Mouse (Mus musculus): Measurements from ENCODE around the gene Atp5d. TPM values are rescaled to one million over a fixed set of nuclear protein-coding genes. Genes with fewer than 3 reads are reported as not detected.

Atp5d gene
- total RNA-seq, 2 experiments from 2014 or later, result 1,058 to 1,125 TPM

DNA sequence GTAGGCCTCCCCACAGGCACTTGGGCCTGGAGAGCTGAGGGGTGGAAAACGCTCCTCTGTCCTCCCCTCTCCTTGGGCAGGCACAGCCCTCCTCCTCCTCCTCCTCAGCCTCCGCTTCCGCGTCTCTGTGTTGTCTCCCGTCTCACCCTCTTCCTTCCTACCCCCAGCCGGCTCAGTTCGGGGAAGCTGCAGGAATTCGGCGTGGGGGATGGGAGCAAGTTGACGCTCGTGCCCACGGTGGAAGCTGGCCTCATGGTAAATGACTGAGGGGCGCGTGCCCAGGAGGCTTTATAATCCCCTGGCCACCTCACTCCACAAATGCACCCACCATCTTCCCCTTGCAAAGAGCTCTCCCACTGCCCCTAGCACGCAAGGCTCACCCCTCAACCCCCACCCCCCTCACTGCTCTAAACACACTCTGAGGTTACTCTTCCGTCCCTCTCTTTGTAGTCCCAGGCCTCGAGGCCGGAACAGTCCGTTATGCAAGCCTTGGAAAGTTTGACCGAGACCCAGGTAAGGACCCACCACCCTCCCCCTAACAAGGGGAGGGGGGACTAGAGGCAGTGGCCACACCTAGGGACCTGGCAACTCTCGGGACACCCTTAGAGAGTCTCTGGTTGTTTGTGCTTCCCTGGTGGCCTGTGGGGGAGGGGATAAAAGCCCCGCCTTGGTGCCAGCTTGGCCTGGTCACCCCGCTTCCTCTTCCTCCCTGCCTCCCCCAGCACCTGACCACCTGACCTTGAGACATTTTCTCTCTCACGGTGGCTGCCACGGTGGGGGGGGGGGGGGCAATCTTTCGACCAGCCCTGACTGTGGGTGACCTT is 13.0 kb downstream of the Atp5d start:
- intact Hi-C loops (cut with DNase I), result no loop called here
- DNase-seq, result peak; percentile 82 to 83

DNA sequence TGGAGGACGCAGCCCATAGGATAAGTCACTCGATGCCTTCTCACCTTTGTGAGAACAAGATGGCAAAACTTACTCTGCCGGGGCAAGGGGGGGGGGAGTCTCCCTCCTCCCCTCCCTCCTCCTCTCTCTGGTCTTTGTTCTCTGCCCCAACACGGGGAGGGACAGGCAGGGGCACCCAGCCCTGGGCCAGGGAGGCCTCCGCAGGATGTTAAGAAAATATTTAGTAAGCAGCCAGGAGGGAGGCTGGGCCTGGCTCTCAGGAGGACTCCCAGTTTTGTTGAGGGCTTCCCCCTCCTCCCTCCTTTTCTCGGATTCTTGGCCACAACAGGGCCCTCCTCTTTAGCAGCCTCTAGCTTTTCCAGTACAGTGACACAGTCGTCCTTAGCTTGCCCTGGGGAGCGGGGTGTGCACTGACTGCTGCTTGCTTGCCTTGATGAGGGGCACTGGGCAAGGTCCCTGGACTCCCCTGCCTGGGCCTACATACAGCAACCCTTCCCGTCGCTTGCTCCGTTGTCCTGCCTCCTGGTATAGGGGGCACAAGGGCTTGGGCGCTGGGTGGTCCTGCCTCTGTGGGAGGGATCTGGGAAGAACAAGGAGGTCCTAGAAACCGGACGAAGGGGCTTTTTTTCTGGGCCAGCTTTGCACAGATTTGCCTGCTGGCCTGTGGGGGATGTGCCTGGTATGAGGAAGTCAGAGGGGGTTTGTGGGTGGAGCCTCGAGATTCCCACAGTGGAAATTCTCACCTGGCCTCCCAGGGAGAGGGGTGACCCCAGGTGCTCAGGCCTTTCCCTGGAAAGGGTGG is 13.8 kb downstream of the Atp5d start:
- intact Hi-C loops (cut with DNase I), result no loop called here
- DNase-seq, result peak; percentile 76 to 82

DNA sequence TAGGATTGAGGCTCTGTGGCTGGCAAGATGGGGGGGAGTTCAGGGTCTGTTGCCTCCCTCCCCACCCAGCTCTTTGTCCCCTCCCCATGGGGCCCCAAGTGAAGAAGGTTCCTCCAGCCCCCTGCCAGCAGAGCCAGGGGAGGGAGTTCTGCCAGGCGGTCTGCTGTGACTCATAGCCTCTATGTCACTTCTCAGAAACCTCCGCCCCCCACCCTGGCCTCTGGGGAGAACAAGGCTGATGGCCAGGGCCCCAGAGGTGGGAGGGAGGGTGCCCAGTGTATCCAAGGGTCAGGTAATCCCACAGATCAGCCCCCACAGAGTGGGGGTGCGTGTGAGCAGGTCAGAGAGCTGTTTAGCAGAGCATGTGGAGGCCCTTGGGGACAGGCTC is 14.4 kb downstream of the Atp5d start:
- intact Hi-C loops (cut with DNase I), result no loop called here

DNA sequence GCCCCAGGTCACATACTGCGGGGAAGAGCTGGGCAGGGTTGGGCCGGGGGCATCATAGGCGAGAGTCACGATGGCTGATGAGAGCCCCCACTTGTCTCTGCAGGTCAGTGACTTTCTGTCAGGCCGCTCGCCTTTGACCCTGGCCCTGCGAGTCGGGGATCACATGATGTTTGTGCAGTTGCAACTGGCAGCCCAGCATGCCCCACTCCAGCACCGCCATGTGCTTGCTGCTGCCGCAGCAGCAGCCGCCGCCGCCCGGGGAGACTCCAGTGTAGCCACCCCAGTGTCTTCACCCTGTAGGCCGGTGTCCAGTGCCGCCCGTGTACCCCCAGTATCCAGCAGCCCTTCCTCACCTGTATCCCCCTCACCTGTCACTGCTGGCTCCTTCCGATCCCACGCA is 15.3 kb downstream of the Atp5d start:
- intact Hi-C loops (cut with DNase I), result no loop called here
- DNase-seq, result no peak

More for the DNA sequence above, 14.4 kb downstream of the Atp5d start:
- DNase-seq, result peak; percentile 67 to 78

DNA sequence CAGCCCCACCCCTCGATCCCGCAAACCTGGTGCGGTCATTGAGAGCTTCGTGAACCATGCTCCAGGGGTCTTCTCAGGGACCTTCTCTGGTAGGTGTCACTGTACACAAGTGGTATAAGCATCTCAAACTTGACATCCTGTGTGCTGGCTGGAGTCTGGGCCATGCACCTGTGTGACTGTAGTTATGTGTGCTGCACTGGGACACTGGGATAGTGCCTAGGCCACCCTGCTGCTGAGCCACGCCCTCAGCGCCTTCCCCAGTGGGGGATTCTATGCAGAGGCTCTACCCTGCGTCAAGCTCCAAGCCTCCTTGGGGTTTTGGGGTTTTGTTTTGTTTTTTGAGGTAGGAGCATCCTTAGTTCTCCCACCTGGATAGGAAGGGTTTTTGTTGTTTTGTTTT is 16.0 kb downstream of the Atp5d start:
- no peak for DNase-seq
- intact Hi-C loops (cut with DNase I), result no loop called here

DNA sequence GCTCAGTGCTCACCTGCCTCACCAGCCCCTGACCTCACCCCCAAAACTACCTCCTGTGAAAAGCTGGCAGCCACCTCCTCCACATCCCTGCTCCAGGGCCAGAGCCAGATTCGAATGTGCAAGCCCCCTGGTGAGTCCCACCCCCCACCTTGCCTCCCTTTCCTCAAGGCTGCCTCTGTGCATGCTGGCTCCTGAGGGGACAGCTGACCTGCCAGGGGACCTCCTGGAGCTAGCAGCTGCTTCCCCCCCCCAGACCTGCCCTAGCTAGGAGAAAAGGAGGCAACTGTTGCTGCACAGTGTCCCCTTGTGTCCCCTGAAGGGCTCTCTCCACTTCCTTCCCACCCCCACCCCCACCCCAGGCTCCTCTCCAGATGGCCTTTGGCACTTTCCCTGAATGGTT is 16.8 kb downstream of the Atp5d start:
- intact Hi-C loops (cut with DNase I), result no loop called here
- DNase-seq, result no peak

DNA sequence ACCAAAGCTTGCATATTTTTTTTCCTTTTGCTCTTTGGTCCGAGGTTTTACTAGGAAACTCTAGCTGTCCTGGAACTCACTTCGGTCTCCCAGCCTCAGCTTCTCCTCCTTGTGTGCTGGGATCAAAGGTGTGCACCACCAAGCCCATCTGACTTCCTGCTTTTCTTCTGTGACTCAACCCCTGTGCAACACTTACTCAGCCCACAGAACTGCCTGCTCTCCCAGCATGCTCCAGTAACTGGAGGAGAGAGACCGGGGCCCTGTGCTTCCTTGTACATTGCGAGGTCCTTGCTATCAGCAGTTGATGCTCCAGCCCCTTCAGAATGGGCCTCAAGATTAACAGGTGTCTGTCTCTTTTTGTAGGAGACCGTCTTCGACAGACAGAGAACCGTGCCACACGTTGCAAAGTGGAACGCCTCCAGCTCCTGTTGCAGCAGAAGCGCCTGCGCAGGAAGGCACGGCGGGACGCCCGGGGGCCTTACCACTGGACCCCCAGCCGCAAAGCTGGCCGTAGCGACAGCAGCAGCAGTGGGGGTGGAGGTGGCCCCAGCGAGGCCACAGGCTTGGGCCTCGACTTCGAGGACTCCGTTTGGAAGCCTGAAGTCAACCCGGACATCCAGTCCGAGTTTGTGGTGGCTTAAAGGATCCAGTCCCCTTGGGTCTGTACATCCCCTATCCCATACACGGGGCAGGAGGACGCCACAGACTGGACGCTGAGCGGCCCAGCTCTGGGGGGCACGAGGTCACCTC is 17.7 kb downstream of the Atp5d start:
- no peak for DNase-seq
- intact Hi-C loops (cut with DNase I), result no loop called here

DNA sequence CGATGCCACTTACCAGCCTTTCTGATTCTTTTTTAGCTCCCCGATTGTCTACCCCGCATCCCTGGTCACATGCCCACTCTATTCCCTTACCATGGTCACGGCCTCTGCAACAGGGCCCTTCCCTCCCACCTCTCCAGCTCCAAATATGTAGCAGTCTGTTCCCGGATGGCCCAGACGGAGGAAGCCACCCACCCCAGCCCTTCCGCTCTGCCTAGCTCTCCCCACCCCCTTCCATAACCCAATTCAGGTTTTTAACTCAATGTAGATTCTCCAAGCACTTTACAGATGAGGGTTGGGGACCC is 18.3 kb downstream of the Atp5d start:
- intact Hi-C loops (cut with DNase I), result no loop called here
- DNase-seq, result peak; percentile 57 to 62

DNA sequence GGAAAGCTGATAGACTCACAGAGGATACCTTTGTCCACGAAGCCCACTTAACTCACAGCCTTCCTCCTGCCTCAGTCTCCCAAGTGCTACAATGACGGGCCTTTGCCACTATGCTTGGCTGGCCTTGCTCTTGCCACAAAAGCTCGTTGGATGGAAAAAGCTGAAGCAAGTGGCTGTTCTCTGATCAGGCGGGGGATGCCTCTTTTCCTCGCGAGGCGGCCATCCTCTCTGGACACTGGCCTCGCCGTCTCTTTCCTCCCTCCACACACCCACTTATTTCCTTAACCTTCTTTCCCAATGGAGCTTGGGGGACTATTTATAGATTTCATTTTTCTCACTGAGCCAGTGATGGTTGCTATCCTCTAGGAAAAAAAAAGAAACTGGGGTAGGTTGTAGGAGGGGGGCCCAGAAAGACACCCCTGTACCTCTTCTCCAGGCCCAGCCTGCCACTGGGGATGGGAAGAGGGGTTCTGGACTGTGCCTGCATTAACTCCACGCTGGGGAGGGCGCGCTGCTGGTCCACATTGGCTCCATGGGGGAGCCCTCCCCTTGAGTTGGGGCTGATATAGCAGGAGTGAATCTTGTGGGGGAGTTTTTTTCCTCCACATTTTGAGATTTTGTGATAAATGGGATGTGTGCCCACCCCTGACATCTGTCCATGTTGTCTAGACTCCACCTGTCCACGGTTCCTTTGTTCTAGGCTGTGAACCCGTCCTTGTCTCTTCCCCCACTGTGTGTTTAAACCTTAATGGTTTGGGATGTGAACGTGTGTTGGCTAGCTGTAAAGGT is 18.9 kb downstream of the Atp5d start:
- no peak for DNase-seq
- intact Hi-C loops (cut with DNase I), result no loop called here

DNA sequence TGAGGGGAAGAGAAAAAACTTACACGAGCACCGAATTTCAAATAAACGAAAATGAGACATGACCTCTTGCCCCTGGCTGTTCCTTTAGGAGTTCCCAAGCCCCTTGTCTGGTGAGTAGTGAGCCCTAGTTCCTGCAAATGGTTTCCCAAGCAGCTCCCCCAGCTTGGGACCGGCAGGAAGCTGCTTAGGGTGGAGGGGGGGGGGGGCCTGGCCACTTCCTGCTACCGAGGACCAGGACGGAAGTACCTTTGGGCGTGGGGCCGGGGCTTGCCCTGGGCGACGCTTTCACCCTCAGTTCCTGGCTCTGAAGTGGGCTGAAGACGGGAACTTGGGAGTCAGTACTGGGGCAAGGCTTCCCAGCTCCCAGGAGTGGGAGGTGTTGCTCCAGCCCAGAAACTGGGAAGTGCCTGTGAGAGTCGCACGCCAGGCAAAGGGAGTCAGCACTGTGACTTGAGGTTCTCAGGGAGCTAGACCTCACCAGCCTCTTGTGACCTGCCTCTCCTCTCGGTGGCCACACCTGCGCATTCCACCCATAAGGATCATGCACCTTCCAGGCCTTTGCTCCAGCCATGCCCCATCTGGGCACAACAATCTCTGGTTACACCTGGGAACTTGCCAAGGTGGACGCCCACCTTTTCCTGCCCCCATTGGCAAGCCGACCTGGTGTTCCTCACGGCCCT is 20.0 kb downstream of the Atp5d start:
- DNase-seq, result peak; percentile 79 to 85
- intact Hi-C loops (cut with DNase I), result no loop called here

DNA sequence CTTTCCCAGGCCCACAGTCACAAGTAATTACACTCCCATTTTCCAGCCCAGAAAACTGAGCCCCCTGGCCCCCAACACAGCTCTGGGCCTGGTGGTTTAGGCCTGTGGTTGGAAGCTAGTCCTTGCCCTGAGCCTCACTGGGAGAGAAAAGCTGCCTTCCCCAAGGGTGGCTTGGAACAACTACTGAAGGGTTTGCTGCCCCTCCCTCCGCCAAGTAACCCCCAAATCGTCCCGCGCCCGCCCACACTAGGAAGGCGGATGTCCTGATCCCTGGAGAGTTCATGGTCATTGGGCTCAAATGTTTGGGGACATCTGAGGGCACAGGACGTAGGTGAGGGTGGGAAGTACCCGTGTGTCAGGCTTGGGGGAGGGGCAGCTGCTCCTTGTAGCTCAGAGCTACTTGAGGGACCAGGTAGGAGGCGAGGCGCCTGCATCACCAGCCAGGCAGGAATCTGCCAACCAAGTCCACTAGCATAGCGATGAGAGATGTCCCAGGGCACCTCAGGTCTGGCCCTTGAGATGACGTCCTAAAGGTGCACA is 20.7 kb downstream of the Atp5d start:
- intact Hi-C loops (cut with DNase I), result no loop called here
- DNase-seq, result peak in 1 of 2 experiments; percentile 75

DNA sequence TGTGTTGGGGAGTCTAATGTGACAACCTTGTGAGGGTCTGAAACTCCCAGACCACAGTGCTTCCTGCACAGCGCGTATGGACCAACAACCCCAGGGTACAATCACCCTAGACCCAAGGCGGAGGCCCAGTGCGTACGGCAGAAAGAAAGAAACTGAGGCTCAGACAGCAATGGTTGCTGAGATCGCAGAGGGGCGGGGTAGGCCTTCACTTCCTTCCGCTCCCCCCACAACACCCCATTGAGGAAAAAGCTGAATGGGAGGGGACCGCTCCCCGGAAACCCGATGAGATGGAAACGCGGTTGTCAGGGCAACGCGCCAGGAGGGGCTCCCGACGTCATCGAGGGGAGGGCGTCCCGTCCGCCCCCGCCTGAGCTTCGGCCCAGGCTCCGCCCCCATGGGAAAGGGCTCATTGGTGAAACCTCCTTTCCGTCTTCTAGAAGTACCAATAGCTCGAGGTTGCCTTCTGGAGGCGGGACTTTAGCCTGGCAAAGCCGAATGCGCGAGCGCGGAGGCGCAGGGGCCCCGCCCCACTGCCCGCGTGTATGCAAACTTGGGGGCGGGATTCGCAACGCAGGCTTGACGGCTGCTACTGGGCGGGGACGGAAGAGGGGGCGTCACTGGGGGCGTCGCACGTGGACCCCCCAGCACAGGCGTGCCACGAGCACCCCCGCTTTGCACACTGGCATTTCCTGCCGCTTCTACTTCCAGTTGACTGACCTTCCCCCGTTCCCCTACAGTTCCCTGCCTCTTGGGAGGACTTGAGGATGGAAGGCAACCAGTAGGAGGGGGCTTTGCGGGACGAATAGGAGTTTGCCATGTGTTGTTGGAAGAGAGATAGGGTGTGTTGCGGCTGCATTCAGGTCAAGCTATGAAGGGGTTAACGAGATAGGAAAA is 21.4 kb downstream of the Atp5d start:
- intact Hi-C loops (cut with DNase I), result no loop called here
- DNase-seq, result peak; percentile 99

DNA sequence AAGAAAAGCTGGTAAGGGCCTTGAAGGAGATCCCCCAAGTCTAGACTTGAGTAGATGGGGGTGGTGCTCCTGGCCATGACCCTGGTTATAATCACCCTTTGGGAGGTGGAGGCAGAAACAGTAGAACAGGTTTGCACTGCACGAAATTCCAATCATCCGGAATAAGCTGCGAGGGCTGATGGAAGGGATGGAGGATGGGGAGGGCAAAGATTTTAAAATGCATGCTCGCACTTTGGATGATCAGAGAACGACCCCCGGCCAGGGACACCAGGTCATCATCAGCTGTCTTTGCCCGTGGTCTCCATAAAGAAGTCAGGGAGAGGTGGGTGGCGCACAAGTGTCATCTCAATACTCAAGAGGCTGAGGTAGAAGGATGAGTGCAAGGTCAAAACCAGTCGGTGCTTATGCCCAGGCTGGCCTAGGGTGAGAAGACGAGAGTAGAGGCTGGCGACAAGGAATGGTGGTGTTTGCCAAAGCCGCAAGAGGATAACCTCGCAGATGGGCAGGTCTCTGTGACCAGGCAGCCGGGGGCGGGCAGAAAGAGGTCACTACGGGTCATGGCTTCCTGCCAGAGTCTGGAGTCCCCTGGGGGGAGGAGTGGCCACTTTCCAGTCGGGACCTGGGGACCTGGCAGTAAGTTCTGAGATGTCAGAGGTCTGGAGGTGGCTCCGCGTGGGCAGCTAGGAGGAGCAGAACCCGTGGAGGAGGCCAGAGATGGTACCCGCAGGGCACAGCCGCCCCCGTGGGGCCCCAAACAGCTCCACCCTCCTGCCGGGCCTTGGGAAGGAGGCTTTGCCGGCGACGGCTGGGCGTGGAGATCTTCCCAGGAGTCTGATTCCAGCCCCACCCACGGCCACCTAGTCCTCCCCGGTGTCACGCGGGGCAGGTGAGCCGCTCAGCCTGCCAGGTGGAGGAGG is 22.3 kb downstream of the Atp5d start:
- peak; percentile 91 to 95 for DNase-seq
- intact Hi-C loops (cut with DNase I), result no loop called here

DNA sequence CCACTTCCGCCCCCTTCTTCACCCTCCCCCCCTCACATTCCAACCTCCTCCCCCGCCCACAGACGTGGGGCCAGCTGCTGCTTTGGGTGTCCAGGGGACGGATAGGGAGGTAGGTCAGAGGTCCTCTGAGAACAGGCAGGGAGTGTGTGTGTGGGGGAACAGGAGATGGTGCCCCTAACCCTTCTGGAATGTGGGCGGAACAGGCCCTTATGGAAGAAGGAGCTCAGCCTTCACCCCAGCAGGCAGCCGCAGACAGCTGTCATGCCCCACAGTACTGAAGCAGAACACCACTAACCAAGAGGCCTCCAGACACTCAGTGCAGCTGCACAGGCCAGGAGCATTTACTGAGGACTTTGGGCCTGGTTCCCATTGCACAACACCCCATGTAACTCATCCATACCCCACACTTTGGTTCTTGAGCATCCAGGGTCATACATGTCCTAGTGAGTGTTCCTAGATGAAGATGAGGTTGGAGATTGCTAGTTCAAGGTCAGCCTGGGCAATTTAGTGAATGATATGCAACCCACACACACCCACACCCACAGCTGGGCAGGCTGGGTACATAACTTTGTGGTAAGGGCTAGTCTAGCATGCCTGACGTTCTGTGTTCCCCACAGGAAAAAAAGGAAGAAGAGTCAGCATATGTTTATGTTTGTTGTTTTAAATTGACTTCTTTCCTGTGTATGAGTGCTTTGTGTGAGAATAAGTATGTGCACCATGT is 23.2 kb downstream of the Atp5d start:
- DNase-seq, result peak; percentile 71 to 76

DNA sequence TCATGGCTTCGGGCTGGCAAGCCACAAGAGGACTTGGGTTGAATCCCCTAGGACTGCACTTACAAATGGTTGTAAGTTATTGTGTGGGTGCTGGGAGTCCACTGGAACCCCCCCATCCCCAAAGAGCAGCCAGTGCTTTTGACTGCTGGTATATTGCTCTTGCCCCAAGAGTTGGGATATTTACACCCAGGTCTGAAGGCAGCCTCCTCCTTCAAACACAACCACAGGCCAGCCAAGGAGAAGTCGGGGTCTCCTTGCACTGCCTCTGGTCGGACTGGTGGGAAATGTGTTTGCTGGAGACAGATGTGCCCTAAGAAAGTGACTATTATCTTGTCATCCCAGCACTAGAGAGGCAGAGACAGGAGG is 23.8 kb downstream of the Atp5d start:
- intact Hi-C loops (cut with DNase I), result no loop called here

More for the DNA sequence above, 23.2 kb downstream of the Atp5d start:
- intact Hi-C loops (cut with DNase I), result no loop called here

DNA sequence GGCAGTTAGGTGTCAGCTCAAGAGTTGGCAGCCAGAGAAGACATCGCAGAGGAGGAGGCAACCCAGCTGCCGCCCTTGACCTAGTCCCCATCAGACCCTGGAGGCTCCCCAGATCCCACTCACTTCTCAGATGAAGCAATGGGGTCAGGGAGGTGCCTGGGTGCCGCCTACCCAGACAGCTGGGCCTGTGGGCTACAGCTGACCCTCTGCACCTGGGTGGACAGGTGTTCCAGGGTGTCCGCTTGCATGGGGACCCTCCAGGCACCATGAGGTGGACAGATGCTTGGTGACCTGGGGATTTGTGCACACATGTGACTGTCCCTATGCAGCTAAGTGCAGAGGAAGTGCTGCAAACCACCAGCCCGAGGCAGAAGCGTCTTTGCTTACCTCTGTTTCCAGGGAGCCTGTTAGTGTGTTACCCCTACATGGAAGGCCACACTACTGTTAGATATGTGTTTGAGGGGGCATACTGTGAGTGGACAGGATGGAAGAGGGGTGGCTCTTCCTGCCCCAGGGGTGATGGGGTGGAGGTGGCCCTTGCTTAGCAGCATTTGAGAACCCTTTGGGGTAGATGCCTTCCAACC is 24.4 kb downstream of the Atp5d start:
- no peak for DNase-seq
- intact Hi-C loops (cut with DNase I), result no loop called here

More for the DNA sequence above, 23.8 kb downstream of the Atp5d start:
- DNase-seq, result no peak

DNA sequence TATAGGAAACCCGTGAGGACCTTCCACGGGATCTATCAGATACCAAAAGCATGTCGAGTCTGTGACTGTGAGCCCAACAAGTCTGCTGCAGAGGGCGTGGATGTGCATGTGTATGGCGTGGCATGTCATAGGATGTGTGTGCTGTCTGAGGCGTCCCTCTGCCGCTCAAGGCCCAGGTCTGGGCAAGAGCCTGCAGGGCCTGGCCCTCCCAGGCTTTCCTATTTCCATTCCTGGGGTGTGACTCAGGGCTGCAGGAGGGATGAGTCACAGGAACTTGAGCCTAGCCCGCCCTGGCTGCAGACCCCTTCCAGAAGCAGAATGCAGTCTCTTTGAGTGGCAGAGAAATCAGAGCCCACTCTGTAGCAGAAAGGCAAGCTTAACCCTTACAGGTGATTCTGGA is 25.3 kb downstream of the Atp5d start:
- intact Hi-C loops (cut with DNase I), result no loop called here
- peak; percentile 57 to 61 for DNase-seq

Measured in heart, postnatal 10 days (tissue).